Mouse (Mus musculus): Measurements from ENCODE around the gene Oasl1.
"Not testable (repeated sequence)": the region's sequence is repeated elsewhere in the genome, so short reads cannot be mapped to it uniquely, and the experiment has no call there.

The Oasl1 gene

DNA sequence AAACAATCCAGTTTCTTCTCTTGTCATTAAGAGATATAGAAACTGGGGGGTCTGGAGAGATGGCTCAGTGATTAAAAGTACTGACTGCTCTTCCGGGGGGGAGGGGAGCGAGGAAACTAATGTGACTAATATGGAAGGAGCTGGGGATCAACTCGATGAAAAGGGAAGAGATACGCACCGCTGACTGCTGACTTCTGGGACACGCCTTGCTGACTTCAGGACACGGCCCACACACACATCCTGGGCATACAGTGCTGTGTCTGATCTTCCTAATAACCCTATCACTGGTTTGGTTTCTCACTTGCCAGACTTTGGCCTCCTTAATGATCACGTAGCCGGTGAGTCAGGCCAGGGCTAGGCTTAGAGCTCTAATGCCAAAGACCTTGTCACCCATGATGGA lies 3.7 kb downstream of the Oasl1 start:
- no peak for DNase-seq

DNA sequence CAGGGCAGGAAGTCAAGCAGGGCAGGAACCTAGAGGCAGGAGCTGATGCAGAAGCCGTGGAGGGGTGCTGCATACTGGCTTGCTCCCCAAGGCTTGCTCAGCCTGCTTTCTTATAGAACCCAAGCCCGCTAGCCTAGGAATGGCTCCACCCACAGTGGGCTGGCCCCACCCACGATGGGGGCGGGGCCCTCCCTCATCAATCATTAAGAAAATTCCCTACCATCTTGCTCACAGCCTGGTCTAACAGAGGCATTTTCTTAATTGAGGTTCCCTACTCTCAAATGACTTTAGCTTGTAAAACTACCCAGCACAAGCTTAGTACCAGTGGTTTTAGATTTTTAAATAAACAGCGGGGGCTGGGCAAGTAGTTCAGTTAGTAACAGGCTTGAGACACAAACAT lies 8.6 kb downstream of the Oasl1 start:
- no peak for DNase-seq

DNA sequence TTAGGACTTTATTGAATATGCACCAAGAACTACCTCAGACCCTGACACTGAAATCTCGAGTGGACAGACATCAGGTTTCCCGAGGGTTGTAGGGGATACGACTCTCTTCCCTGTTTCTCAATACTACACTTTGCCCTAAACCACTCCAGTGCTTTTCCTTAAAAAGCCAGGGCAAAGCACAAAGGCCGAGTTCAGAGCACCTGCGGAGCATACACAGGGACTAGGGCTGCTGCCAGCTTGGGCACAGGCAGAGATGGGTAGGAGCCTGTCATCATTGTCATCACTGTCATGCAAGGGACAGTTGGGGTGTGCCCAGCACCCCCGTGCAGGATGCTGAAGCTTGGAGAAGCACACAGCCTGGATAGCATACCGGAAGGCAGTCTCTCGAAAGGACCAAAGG lies 10.2 kb downstream of the Oasl1 start:
- no peak for DNase-seq

DNA sequence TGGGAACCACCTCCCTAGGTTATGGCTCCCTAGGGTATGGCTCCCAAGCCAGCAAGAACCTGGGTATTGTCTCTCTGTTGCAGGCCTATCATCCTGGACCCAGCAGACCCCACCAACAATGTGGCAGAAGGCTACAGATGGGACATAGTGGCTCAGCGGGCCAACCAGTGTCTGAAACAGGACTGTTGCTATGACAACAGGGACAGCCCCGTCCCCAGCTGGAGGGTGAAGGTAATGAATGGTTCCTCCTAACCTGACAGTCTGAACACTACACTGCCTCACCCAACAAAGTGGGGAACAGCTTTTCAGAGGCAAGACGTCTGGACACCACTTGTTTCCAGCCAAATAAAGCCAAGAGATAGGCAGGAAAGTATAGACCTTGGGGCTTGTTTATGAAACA lies 12.8 kb downstream of the Oasl1 start:
- DNase-seq = no peak

DNA sequence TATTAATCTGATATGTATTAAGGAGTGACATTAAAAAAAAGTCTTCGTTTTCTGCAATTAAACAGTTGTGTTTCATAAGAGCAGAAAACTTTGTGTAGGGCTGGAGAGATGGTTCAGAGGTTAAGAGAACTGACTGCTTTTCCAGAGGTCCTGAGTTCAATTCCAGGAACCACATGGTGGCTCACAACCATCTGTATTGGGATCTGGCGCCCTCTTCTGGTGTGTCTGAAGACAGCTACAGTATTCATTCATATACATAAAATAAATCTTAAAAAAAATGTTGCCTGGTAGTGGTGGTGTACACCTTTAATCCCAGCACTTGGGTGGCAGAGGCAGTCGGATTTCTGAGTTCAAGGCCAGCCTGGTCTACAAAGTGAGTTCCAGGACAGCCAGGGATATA lies 18.1 kb downstream of the Oasl1 start:
- not testable (repeated sequence) for DNase-seq

DNA sequence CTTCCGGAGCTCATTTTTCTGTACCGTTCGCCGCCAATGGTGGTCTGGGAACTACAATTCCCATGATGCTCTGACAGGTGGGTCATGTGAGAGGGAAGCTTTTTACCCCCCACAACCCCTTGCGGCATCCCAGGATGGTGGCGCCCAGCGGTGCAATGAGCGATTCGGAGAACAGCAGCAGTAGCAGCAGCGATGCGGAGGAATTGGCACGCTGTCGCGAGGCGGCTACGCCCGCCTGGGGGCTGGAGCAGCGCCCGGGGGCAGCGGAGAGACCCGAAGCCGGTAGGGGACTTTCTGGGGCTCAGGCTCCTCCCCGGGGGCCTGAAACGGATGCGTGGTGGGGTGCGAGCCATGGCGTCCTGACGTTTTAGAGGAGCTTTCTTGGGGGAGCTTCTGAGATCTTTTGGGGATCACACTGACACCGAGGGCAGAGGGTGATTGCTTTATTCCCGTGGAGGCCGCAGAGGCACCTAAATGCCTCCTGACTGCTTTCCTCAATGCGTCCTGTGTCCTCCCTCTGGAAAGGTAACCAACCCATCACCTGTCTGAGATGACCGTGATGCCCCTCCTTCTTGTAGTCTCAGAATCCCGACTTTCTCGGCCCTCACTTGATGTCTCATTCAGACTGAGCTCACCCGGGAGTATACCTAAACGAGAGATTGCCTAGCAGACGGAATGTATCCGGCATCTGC lies 19.2 kb downstream of the Oasl1 start, which contains the start of gene 2210016L21Rik:
TSS of gene 2210016L21Rik (plus strand) at position 85 of the 692 bp plus-strand sequence.
- peak; percentile 87 to 88 for DNase-seq

DNA sequence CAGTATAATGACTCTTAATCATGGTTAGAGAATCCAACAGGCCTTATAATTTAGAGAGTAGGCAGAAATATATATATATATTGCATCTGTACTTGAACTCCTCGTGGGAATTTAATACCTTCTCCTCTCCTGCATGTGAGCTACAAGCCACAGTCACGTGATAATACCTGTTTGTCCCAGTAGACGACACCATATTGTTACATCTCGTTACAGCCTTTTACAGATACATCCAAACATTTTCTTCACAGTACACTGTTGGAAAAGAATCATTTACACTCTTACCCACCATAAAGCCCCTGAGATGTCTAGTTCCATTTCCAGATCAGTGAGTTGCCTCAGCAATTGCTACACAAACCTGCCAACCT lies 19.7 kb downstream of the Oasl1 start:
- no peak for DNase-seq

DNA sequence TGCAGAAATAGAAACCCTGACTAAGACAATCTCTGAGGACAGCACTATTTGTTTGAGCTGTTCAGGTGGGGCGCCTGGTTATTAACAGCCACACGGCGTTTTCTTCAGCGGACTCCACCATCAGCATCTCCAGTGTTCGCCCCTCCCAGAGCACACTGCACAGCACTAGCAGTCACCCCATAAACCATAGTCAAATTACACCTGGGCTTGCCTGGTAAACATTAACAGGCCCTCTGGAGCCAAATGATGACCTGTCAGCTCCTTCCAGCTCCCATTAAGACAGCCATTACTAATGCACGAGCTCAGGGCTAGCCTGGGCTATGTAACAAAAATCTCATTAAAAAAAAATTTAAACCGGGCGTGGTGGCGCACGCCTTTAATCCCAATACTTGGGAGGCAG lies 22.0 kb downstream of the Oasl1 start:
- DNase-seq = no peak

DNA sequence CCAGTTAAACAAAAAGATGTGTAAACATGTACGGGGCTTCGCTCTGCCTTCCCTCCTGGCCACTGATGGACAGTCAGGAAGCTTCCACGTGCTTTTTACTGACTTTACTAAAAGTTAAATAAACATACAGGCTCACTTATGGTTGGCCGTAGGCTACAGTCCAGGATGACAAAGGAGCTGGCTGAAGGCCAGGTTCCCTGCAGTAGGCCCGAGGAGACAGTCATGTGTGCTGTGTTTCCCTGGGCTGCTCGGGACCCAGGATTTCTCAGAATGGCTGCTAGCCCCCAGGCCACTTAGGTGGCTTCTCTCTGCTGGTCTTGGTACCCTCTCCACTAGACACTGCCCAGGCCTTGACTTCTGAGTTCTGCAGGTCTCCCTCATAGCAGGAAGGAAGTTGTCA lies 25.9 kb downstream of the Oasl1 start:
- peak; percentile 59 to 79 for DNase-seq

DNA sequence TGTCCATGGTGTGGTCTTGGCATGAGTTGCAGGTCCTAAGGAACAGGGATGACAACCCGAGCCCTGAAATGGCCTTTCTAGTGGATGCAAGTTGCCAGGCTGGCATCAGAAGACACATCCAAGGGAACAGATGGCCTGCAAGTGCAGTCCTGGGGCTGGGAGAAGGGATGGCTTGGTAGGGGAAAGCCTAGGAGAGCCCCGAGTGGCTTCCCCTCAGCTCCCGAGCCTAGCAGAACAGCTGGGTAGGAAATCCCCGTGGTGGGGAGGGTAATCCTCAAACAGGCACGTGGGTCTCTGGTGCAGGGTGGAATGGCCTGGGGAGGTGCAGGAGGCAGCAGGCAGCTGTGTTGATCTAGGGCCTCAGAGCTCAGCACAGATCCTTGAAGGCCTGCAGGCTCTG lies 26.3 kb downstream of the Oasl1 start:
- no peak for DNase-seq

DNA sequence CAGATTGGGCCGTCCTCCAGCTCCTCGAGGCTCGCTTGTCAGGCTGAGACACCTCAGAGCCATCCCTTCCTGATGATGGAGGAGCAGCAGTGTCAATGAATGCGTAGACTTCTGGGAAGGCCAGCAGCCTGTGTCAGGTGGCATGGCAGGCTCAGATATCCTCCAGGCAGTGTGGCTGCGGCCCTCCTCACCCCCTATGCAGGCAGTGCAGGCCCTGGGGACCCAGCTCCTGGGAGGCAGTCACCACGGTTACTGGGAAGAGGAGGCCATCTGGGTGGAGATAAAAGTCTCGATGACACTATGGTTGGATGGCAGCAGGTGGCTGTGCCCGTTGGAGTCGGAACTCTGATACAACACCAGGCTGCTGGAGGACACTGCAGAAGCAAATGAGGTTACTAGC lies 26.8 kb downstream of the Oasl1 start:
- DNase-seq = no peak

DNA sequence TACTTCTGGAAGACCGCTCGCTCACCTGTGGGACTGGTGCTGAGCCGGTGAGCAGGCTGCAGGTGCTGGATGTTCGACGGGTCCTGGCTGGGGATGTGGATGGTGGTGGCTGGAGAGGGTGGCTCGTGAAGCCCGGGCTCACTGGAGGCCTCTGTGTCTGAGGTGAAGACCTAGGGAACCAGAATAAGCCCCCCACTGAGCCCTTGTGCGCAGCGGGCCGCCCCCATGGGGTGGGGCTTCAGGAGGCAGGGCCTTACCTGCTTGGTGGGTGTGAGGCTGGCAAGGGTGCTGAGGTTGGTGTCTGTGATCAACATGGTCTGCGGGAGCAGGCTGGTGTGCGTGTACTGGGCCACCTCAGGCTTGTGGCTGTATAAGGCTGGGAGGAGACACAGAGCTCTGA lies 27.6 kb downstream of the Oasl1 start:
- no peak for DNase-seq

DNA sequence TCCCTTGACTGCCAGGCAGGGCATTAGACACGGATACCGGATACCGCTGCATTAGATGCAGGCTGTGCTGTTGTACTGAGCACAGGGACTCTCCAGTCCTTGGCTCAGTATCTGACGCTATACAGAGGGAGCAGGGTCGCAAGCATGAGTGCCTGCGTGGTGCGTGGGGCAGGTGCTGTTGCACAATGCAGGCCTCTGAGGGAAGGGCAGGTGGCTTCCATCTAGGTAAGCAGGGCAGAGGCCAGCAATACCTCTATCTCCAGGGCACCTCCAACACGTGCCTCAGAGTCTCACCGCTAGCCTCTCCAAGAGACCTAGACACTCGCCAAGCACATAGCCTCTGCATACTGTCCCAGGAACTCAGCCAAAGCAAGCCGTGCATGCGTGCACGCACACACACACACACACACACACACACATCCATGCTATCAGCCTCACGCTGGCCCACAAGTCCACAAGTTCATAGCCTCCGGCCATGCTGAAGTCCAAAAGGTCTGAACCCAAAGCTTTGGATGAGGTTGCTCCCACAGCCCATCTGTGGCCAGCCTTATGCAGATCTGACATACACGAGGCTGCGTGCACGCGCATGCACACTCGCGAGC lies 28.3 kb downstream of the Oasl1 start:
- no peak for DNase-seq

DNA sequence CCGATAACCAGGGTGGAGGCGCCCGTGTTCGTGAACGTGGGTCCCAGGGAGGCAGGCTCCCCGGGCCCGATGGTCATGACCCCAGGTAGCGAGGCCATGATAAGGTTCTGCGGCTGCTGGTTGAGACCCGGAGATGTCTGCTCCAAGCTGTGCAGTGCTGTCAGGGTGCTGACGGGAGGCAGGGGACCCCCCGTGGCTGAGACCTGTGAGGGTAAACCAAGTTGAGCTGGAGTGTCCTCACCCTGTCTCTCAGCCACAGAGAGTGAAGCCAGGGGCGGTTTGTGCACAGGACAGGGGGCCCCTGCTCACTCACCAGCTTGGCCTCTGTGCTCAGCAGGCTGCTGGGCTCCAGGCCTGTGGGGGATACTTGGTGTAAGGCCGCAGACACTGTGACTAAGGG lies 30.3 kb downstream of the Oasl1 start:
- no peak for DNase-seq

DNA sequence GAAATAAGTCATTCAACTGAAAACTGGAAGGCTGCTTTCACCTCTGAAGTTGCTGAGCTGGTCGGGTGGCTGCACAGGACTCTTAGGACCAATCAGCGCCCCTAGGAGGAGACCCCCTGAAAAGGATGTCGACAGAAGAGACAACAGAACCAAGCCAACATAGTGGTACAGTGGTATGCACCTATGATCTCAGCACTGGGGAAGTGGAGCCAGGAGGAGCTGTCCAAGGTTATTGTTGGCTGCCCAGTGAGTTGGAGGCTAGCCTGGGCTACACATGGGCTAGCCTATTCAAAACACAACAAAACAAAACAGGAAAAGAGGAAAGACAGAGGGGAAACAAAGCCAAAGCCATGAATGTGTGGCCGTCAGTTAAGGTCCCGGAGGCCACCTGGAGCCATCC lies 35.0 kb downstream of the Oasl1 start:
- no peak for DNase-seq

DNA sequence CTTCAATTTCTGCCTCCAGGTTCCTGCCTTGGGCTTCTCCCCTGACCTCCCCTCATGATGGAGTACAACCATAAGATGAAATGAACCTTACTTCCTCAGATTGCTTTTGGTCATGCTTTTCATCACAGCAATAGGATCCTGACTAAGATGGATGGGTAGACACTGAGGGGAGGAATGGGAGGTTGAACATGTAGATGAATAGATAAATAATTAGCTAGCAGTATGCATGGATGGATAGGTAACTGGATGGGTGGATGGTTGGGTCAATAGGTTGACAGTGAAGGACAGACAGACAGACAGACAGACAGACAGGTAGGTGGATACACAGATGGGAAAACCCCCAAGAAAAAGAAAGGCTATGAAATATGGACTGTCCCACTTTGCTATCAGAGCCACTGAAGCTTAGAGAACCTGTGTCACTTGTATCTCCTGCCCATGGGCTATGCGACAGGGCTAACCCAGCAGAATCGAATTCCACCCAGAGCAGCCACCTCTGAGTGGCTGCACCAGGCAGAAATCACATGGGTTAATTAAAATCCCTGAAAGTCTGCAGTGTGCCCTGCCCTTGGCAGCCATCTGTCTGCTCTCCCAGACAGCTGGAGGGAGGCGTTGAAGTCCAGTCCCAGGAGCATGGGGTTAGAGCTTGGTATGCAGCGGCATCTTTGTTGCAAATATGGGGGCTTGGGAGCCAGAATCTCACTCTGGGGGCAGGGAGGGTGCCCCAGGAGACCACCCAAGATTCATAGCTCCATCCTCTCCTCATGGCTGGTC lies 38.7 kb downstream of the Oasl1 start:
- peak in 1 of 2 experiments; percentile 62 for DNase-seq

DNA sequence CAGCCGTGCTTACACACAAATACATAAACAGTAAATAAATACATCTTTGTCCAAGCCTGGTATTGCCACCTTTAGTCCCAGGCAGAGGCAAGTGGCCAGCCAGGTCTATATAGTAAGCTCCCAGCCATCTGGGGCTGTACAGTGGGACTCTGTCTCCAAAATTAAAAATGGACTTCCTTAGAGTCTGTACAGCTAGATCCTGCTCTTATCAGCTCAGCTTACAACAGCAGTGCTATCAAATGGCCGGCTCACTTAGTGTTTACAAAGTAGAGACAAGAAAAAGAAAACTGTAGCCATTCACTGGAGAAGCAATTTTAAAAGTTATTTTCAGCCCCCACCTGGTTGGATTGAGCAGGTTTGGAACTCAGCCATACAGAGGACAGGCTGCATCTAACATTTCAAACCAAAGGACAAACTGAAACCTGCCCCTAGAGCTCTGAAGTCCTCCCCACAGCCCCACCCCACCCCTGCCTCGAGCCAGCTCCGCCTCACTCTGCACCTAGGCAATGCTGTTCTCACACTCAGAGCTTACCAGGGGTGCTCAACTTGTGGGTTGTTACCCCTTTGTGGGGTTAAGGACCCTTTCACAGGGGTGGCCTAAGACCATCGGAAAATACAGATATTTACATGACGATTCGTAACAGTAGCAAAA lies 41.4 kb downstream of the Oasl1 start:
- no peak for DNase-seq

DNA sequence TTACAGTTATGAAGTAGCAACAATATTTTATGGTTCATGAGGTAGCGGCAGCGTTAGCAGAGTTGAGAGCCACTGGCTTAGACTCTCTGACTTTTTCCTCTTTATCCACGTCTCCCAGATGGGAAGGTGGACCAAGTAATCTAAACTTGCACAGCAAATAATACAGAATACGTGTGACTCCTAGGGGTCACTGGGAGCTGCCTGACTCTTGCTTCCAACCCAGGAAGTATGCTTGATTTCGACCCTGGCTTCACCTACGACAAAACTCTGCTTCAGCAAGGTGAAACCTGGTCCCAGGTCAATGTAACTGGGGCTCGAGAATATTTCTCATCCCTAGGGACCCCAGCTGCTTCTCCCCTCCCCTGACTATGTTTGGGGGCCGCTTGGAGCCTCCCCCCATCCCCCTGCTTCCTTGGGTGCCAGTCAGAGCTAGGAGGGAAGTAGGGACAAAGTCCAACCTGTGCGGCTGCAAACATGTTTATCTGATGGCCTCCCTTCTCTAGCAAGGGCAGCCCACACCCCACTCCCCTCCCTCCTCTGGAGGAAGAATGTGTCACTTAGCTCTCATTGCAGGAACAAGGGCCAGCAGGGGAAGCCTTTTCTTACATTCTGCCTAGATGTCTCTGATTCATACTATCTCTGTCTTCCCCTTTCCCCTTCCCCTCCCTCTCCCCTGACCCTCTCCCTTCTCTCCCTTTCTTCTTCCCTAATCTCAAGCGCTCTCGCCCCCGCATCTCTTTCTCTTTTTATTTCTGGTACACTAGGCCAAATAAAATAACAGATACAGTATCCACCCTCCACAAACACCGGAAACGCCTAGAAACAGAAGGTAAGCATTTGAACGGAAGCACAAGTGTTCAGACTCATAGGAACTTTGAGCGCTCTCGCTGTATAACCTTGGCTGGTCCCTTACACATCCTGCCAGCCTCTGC lies 42.2 kb downstream of the Oasl1 start:
- DNase-seq = no peak

DNA sequence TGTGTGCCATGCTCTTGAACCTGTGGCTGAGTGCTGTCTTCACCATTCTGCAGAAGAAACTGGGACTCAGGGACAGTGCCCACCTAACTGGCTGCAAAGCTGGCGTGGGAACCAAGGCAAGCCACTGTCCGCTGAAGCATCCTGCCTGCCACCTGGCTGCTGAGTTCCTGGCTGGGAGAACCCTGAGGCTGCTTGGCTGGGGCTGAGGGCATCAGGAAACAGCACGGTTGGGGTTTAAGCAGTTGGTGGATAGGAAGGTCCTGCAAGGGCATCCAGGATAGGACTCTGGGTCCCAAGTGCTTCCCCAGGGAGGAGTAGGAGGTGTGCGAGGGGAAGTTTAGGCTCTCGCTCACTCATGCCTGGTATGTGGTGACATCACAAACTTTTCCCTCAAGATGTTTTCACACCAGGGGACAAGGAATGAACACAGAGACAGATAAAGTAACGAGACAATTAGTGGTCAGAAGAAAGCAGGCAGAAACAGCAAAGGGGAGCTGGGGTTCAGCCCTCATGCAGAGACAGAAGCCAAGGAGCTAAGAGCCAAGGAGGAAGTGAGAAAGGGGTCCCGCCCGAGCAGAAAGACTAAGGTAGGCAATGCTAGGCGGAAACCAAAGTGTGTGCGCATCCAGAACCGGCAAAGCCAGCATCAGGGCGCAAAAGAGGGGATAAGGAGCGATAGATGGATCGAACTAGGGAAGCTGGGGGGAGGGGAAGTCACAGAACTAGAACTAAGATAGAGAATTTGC lies 44.7 kb downstream of the Oasl1 start:
- DNase-seq = no peak

DNA sequence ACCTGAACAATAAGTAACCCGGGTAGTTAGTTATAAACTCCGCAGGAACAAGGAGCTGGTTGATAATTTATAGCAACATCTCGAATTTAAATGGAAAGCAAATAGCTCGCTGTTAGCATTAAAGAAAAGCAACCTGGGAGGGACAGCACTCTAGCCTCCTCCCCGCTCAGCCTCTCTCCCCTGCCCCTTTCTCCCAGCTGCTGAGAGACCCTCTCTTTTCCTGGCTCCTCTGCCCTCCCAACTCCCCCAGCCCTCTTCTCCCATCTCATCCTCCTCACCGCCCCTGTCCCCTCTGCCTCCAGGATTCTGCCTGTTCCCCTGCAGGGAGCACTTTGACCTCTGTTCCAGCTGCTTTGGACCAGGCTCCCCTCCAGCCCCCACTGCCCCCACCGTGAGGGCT lies 45.6 kb downstream of the Oasl1 start:
- no peak for DNase-seq

DNA sequence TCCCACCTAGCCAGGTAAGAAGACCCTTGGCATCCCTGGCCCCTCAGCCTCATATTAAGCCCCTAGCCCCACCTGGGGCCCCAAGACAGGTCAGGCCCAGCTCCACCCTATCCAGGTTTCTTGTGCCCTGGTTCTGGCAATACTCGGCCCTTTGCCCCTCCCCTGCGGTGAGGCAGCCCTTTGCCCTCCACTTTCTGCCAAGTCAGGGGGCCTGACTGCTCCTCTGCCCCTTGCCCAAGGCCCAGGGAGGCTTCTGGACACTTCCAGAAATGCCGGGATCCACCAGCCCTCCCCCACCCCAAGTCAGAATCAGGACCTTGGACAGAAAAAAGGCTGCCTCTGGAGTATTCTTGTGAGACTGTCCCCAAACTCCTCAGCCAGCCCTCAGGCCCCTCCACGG lies 46.0 kb downstream of the Oasl1 start:
- DNase-seq = no peak
